Mouse (Mus musculus): ENCODE results near the gene Hp1bp3.

The Hp1bp3 gene

GRCm38 (mm10) chr4:138293949-138294550 is 78.0 kb downstream of the Hp1bp3 start:
- DNase-seq (ENCODE audit: extremely low read depth, low read depth): no peak
